Mouse (Mus musculus): ENCODE measurements around the gene Adck1.
"Not testable (repeated sequence)": the region's sequence is repeated elsewhere in the genome, so short reads cannot be mapped to it uniquely, and the experiment has no call there.

The Adck1 gene

GRCm38 (mm10) chr12:88445471-88445870, 85.1 kb downstream of the Adck1 start:
- DNase-seq (ENCODE audit: low read depth, low spot score) = peak; percentile 4
- peaks cover 6% of the 10 kb centered on the region for H3K36me3 ChIP-seq (ENCODE audit: control insufficient read depth, insufficient read depth, low read length, poor library complexity, severe bottlenecking)
- H3K27me3 ChIP-seq (ENCODE audit: control insufficient read depth, insufficient read depth, low read length, poor library complexity, severe bottlenecking) = no peaks in the 10 kb centered on the region

- H3K27me3 ChIP-seq (ENCODE audit: control insufficient read depth, insufficient read depth, low read length, poor library complexity, severe bottlenecking) = no peaks in the 10 kb centered on the region
- H3K36me3 ChIP-seq (ENCODE audit: control insufficient read depth, insufficient read depth, low read length, poor library complexity, severe bottlenecking) = peaks cover 6% of the 10 kb centered on the region
- no peak for DNase-seq (ENCODE audit: low read depth, low spot score)
Observed at GRCm38 (mm10) chr12:88450658-88451563, 90.6 kb downstream of the Adck1 start.

GRCm38 (mm10) chr12:88454701-88455410, 94.5 kb downstream of the Adck1 start:
- Histone ChIP-seq H3K36me3 (ENCODE audit: control insufficient read depth, insufficient read depth, low read length, poor library complexity, severe bottlenecking) (peaks cover 1% of the 10 kb centered on the region), H3K27me3 (ENCODE audit: control insufficient read depth, insufficient read depth, low read length, poor library complexity, severe bottlenecking) (no peaks in the 10 kb centered on the region)
- DNase-seq (ENCODE audit: low read depth, low spot score) = no peak

GRCm38 (mm10) chr12:88457021-88457420, 96.7 kb downstream of the Adck1 start:
- H3K27me3 ChIP-seq (ENCODE audit: control insufficient read depth, insufficient read depth, low read length, poor library complexity, severe bottlenecking) = no peaks in the 10 kb centered on the region
- H3K36me3 ChIP-seq (ENCODE audit: control insufficient read depth, insufficient read depth, low read length, poor library complexity, severe bottlenecking) = no peaks in the 10 kb centered on the region; the same call in 1 of the 2 replicates
- DNase-seq (ENCODE audit: low read depth, low spot score) = no peak

- no peaks in the 10 kb centered on the region for H3K27me3 ChIP-seq (ENCODE audit: control insufficient read depth, insufficient read depth, low read length, poor library complexity, severe bottlenecking)
- H3K36me3 ChIP-seq (ENCODE audit: control insufficient read depth, insufficient read depth, low read length, poor library complexity, severe bottlenecking) = no peaks in the 10 kb centered on the region; the same call in 1 of the 2 replicates
- DNase-seq (ENCODE audit: low read depth, low spot score) = no peak
Observed at GRCm38 (mm10) chr12:88458936-88459335, 98.6 kb downstream of the Adck1 start.

- H3K36me3 ChIP-seq (ENCODE audit: control insufficient read depth, insufficient read depth, low read length, poor library complexity, severe bottlenecking) = no peaks in the 10 kb centered on the region; the same call in 1 of the 2 replicates
- no peak for DNase-seq (ENCODE audit: low read depth, low spot score)
- H3K27me3 ChIP-seq (ENCODE audit: control insufficient read depth, insufficient read depth, low read length, poor library complexity, severe bottlenecking) = no peaks in the 10 kb centered on the region
Observed at GRCm38 (mm10) chr12:88459461-88459860, 99.1 kb downstream of the Adck1 start.

GRCm38 (mm10) chr12:88461026-88461425, 100.7 kb downstream of the Adck1 start:
- no peaks in the 10 kb centered on the region for H3K36me3 ChIP-seq (ENCODE audit: control insufficient read depth, insufficient read depth, low read length, poor library complexity, severe bottlenecking)
- no peak for DNase-seq (ENCODE audit: low read depth, low spot score)
- no peaks in the 10 kb centered on the region for H3K27me3 ChIP-seq (ENCODE audit: control insufficient read depth, insufficient read depth, low read length, poor library complexity, severe bottlenecking)

- no peaks in the 10 kb centered on the region for H3K36me3 ChIP-seq (ENCODE audit: control insufficient read depth, insufficient read depth, low read length, poor library complexity, severe bottlenecking)
- no peaks in the 10 kb centered on the region for H3K27me3 ChIP-seq (ENCODE audit: control insufficient read depth, insufficient read depth, low read length, poor library complexity, severe bottlenecking)
- DNase-seq (ENCODE audit: low read depth, low spot score) = no peak
Observed at GRCm38 (mm10) chr12:88463588-88464290, 103.4 kb downstream of the Adck1 start.

GRCm38 (mm10) chr12:88466801-88467200, 106.4 kb downstream of the Adck1 start:
- DNase-seq (ENCODE audit: low read depth, low spot score) = peak; percentile 35
- Histone ChIP-seq H3K36me3 (ENCODE audit: control insufficient read depth, insufficient read depth, low read length, poor library complexity, severe bottlenecking) (no peaks in the 10 kb centered on the region), H3K27me3 (ENCODE audit: control insufficient read depth, insufficient read depth, low read length, poor library complexity, severe bottlenecking) (no peaks in the 10 kb centered on the region)

- H3K36me3 ChIP-seq (ENCODE audit: control insufficient read depth, insufficient read depth, low read length, poor library complexity, severe bottlenecking) = no peaks in the 10 kb centered on the region
- DNase-seq (ENCODE audit: low read depth, low spot score) = no peak
- no peaks in the 10 kb centered on the region for H3K27me3 ChIP-seq (ENCODE audit: control insufficient read depth, insufficient read depth, low read length, poor library complexity, severe bottlenecking)
Observed at GRCm38 (mm10) chr12:88467257-88467656, 106.9 kb downstream of the Adck1 start.

- DNase-seq (ENCODE audit: low read depth, low spot score) = no peak
- no peaks in the 10 kb centered on the region for H3K27me3 ChIP-seq (ENCODE audit: control insufficient read depth, insufficient read depth, low read length, poor library complexity, severe bottlenecking)
- H3K36me3 ChIP-seq (ENCODE audit: control insufficient read depth, insufficient read depth, low read length, poor library complexity, severe bottlenecking) = no peaks in the 10 kb centered on the region
Observed at GRCm38 (mm10) chr12:88467935-88468465, 107.6 kb downstream of the Adck1 start.

GRCm38 (mm10) chr12:88468691-88469090, 108.3 kb downstream of the Adck1 start:
- DNase-seq (ENCODE audit: low read depth, low spot score) = no peak

GRCm38 (mm10) chr12:88471884-88472283, 111.5 kb downstream of the Adck1 start:
- DNase-seq (ENCODE audit: low read depth, low spot score) = peak; percentile 14
- not testable (repeated sequence) for H3K36me3 ChIP-seq (ENCODE audit: control insufficient read depth, insufficient read depth, low read length, poor library complexity, severe bottlenecking); H3K27me3 ChIP-seq (ENCODE audit: control insufficient read depth, insufficient read depth, low read length, poor library complexity, severe bottlenecking)

More at GRCm38 (mm10) chr12:88468691-88469090, 108.3 kb downstream of the Adck1 start:
- H3K36me3 ChIP-seq (ENCODE audit: control insufficient read depth, insufficient read depth, low read length, poor library complexity, severe bottlenecking) = no peaks in the 10 kb centered on the region
- no peaks in the 10 kb centered on the region for H3K27me3 ChIP-seq (ENCODE audit: control insufficient read depth, insufficient read depth, low read length, poor library complexity, severe bottlenecking)

GRCm38 (mm10) chr12:88472832-88473231, 112.5 kb downstream of the Adck1 start:
- Histone ChIP-seq H3K27me3 (ENCODE audit: control insufficient read depth, insufficient read depth, low read length, poor library complexity, severe bottlenecking) (no peaks in the 10 kb centered on the region), H3K36me3 (ENCODE audit: control insufficient read depth, insufficient read depth, low read length, poor library complexity, severe bottlenecking) (no peaks in the 10 kb centered on the region)
- no peak for DNase-seq (ENCODE audit: low read depth, low spot score)
